Mouse (Mus musculus) gastrocnemius, adult 18-20 months (tissue): ENCODE results near the gene Runx2. TPM values are rescaled to one million over a fixed set of nuclear protein-coding genes. Genes with fewer than 3 reads are reported as not detected.
A peak's percentile ranks its signal among the peaks of the same experiment; 100 is the strongest.

Source experiments
- DNase-seq: peaks from one replicate; pipeline ENCODE4 v3.0.0; 2021; ENCODE audit warnings: low spot score
- total RNA-seq, 2 experiments: library from RNA; stranded (reverse); gene quantifications; 2 replicates each; pipeline ENCODE4 v1.2.3; 2021

Gene Runx2
- total RNA-seq, 2 experiments from 2014 or later = 0.37 to 0.76 TPM

- no peak for DNase-seq
Observed at GRCm38 (mm10) chr17:44475910-44476309, 338.7 kb downstream of the Runx2 start.

DNA sequence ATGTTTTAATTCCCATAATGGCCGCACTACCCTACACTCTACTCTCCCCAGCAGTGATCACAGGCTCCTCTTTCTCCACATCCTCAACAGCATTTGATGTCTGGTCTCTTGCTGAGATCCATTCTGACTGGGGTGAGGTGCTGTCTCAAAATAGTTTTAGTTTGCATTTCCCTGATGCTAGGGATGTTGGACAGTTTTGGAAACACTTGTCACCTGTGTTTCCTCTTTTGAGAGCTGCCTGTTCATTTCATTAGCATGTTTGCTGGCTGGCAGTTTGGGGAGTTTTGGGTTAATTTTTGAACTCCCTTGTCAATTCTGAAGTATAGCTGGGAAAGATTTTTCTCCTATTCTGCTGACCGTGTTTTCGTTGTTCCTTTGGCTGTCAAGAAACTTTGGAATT lies 340.3 kb downstream of the Runx2 start:
- DNase-seq = no peak

DNA sequence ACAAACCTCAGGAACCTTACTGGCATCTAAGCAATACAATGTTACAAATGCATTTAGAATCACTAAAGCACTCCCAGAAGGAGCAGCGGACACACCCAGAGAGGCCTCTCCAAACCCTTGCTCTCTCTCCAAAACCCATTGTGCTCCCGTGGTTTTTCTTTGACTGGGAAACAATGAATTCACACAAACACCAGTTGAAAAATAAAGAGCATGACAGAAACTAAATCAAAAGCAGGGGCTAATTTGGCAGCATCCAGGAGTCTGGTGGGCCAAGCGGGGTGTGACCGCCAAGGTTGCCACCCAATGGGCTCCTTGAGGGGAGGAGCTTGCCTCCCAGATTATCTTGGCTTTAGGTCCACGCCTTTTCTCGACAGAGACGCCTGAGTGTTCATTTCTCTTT lies 341.9 kb downstream of the Runx2 start:
- no peak for DNase-seq

DNA sequence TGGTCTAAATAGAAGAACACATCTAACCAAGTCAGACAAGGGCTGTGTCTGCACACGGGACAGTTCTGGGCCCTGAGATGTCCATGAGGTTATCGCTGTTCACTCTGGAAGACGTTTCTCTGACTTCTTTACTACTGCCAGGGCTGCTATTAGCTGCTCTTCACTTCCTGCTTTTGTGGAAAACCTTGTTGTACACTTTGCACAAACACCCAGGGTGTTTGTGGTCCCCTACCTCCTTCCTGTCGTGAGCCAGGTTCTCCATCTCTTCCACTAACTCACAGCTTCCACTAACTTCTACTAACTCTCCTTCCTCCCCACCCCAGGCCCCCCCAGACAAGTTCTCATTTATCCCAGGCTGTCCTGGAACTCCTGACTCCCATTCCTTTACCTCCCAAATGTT lies 350.9 kb downstream of the Runx2 start:
- DNase-seq = no peak

DNA sequence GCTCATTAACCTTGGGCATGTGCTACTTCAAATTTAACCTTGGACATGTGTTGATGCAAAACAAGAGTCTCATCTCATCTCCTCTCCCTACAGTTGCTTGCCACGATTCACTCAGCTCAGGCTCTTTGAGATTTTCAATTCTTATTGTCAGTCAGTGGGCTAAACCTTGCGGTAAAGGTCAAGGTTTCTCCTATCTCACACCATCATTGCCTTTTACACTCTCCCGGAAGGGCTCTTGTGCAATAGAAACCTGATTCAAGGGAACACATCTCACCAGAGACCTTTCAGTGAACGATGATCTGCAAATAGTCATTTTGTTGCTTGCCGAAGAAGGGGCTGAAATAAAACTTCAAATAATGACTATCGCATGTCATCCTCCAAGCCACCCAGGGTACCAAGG lies 354.4 kb downstream of the Runx2 start:
- DNase-seq = no peak

- no peak for DNase-seq
Observed at GRCm38 (mm10) chr17:44459029-44459428, 355.6 kb downstream of the Runx2 start.

DNA sequence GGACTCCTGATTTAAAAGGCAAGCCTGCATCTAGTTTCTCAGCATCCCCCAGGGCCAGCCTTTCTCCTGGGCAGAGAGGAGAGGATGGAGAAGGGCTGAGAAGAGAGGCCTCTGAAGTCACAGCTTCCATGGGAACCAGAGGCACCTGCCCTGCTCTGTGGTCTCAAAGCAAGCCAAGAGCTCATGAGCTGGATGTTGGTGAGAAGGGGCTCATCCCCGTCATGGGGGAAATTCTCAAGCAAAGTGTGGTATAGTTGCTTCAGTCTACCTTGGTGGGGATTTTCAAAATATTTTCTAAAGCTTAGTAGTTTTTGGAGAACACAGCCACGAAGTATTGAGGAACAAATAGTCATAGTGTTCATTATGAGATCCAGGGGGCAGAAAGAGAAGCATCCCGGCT lies 357.9 kb downstream of the Runx2 start:
- DNase-seq = no peak

DNA sequence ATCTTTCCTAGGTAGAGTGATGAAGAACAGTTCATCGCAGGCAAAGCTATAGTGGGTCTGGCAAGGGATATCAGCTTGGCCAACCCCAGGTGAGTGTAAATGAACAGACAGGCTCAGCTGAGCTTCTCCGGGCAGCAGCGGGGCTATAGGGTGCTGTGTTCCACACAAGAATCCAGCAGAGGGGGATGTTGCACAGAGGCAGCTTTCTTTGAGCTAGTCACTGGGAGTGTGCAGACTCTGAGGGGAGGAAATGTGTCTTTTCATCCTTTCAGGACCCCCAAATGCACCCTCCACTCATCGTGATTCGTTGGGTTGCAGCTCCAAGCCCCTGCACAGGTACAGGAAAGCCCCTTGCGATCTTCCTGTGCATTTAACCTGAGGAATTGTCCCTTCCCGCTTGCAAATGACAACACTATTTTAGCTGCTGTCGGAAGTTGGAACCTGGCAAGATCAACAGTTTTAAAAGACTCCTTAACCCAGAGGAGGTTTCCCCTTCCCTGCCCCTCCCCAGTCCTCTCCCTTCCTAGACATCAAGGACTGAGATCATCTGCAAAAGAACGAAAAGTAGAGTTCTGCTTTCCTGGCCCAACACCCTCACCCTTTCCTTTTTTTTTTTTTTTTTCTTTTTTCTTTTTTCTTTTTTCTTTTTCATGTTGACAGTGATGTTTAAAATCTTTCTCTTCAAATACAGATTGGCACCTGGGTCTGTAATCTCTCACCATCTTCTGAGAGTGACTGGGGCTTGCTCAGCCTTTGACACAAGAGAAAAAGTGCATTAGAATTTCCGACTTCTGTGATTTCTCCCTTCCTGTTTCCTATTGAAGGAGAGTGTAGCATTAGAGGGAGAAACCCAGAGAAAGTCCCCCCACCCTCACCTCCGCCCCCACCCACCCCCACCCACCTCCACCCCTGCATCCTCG lies 358.7 kb downstream of the Runx2 start:
- DNase-seq = peak; percentile 63

DNA sequence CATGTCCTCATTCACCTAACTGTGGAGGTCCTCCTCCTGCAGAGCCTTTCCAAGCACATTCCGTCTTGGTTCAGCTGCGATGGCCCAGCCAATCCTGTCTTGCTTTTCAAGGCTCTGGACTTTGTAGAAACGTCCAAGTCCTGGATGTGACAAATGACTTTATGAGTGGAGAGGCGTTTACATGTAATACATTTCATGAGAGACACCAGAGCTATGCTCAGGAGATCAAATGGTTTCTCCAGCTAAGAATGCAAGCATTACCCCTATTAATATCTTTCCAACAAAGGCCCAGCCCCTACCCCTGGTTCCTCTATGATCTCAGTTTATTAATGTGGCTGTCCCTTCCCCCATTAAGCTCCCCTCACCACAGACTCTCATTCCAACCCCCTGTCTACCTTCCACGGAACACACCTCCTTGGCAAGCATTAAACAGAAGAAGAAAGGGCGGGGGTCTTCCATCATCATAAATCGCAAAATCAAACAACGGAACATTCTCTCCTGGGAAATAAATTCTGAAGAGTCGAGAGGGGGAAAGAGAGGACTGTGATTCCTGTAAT lies 364.6 kb downstream of the Runx2 start:
- DNase-seq = no peak

Other genes starting within 250 kb of the Runx2 start
- 10 to 100 TPM; 12.3 to 20.6 TPM for gene Supt3, start 37.6 kb downstream of the Runx2 start, total RNA-seq